Mouse (Mus musculus) megakaryocyte, embryonic 14.5 days (primary cell): ENCODE data around the gene Eif2b5.

Source experiments
- FLI1 ChIP-seq: IDR thresholded peaks from 2 replicates; pipeline ENCODE4 v1.6.1; 2012; ENCODE audit warnings: low read length, inconsistent platforms, mixed read lengths
- GATA1 ChIP-seq: IDR thresholded peaks from 3 replicates; pipeline ENCODE4 v1.6.1; 2012; ENCODE audit warnings: mixed read lengths, low read length, inconsistent platforms, borderline replicate concordance

- TF ChIP-seq GATA1 (no peak), FLI1 (no peak)
Measured at GRCm38 (mm10) chr16:20540438-20540837, 41.8 kb downstream of the Eif2b5 start.
